Mouse (Mus musculus) C2C12 (cell line): ENCODE data around the gene Dok5. TPM values are rescaled to one million over a fixed set of nuclear protein-coding genes. Genes with fewer than 3 reads are reported as not detected.

Experiments
- H3K27me3 ChIP-seq: one replicate; pipeline ENCODE4 v1.6.1; 2011; ENCODE audit not compliant: control insufficient read depth, insufficient read depth, insufficient read length
- H3K36me3 ChIP-seq: one replicate; pipeline ENCODE4 v1.6.1; 2011; ENCODE audit not compliant: control insufficient read depth, insufficient read depth
- H3K4me3 ChIP-seq: one replicate; pipeline ENCODE4 v1.5.1; 2011; ENCODE audit warnings: mild to moderate bottlenecking, control low read depth; ENCODE audit not compliant: poor library complexity, insufficient read depth, severe bottlenecking
- H3K79me2 ChIP-seq: one replicate; pipeline ENCODE4 v1.6.1; 2011; ENCODE audit not compliant: control insufficient read depth, insufficient read depth
- H3K79me3 ChIP-seq: one replicate; pipeline ENCODE4 v1.6.1; 2011; ENCODE audit warnings: low read depth, control low read depth
- H3ac ChIP-seq: one replicate; pipeline ENCODE3; 2011; ENCODE audit warnings: low read depth; ENCODE audit not compliant: control insufficient read depth, insufficient read length
- CEBPB ChIP-seq: IDR thresholded peaks from one replicate; pipeline ENCODE4 v1.6.1; 2011; ENCODE audit warnings: low read depth, mild to moderate bottlenecking, control low read depth, moderate library complexity
- CTCF ChIP-seq: IDR thresholded peaks from one replicate; pipeline ENCODE4 v1.5.1; 2011; ENCODE audit not compliant: control insufficient read depth, insufficient read depth, insufficient read length
- FOSL1 ChIP-seq: IDR thresholded peaks from one replicate; pipeline ENCODE4 v1.8.0; 2011; ENCODE audit warnings: mild to moderate bottlenecking, low read length; ENCODE audit not compliant: poor library complexity, insufficient read depth, severe bottlenecking
- MAX ChIP-seq: IDR thresholded peaks from one replicate; pipeline ENCODE4 v1.6.1; 2011; ENCODE audit warnings: mild to moderate bottlenecking, control low read depth
- MYOD1 ChIP-seq: IDR thresholded peaks from one replicate; pipeline ENCODE4 v1.6.1; 2011; ENCODE audit warnings: low read depth; ENCODE audit not compliant: control insufficient read depth, insufficient read length
- MYOG ChIP-seq: IDR thresholded peaks from one replicate; pipeline ENCODE4 v1.6.1; 2011; ENCODE audit not compliant: control insufficient read depth, insufficient read length; ENCODE audit errors: extremely low read depth
- USF1 ChIP-seq: IDR thresholded peaks from one replicate; pipeline ENCODE4 v1.6.1; 2011; ENCODE audit warnings: low read depth, mild to moderate bottlenecking, control low read depth, moderate library complexity
- polyA plus RNA-seq: library from polyadenylated mRNA; unstranded; fragments of >200 nt; fragmentation: generic; extraction: Trizol; gene quantifications from one replicate; pipeline ENCODE4 v1.2.1, GENCODE M21; 2012; ENCODE audit warnings: missing spikeins

Dok5 gene
- polyA plus RNA-seq, 1 experiment = not detected

GRCm38 (mm10) chr2:170706488-170706887 is 25.1 kb upstream of the Dok5 start:
- H3K27me3 ChIP-seq = no peaks in the 10 kb centered on the region

GRCm38 (mm10) chr2:170707672-170708071 is 23.9 kb upstream of the Dok5 start:
- Histone ChIP-seq H3K4me3 (no peak overlapping the region), H3K36me3 (no peaks in the 10 kb centered on the region), H3K27me3 (no peaks in the 10 kb centered on the region), H3ac (no peak overlapping the region), H3K79me3 (no peaks in the 10 kb centered on the region), H3K79me2 (no peaks in the 10 kb centered on the region)
- TF ChIP-seq CEBPB (no peak), USF1 (no peak), MYOD1 (no peak), CTCF (no peak), MAX (no peak), FOSL1 (no peak), MYOG (no peak)

More at GRCm38 (mm10) chr2:170706488-170706887, 25.1 kb upstream of the Dok5 start:
- Histone ChIP-seq H3K36me3 (no peaks in the 10 kb centered on the region), H3K79me3 (no peaks in the 10 kb centered on the region), H3K4me3 (no peak overlapping the region), H3ac (no peak overlapping the region), H3K79me2 (no peaks in the 10 kb centered on the region)
- no peak for TF ChIP-seq CEBPB
- TF ChIP-seq MYOD1 = no peak
- no peak for TF ChIP-seq MYOG
- TF ChIP-seq USF1 = no peak
- no peak for TF ChIP-seq FOSL1
- no peak for TF ChIP-seq MAX
- TF ChIP-seq CTCF = no peak

GRCm38 (mm10) chr2:170708901-170709300 is 22.7 kb upstream of the Dok5 start:
- H3K79me3 ChIP-seq = no peaks in the 10 kb centered on the region
- H3K36me3 ChIP-seq = no peaks in the 10 kb centered on the region
- TF ChIP-seq USF1 (no peak), MYOG (no peak), MAX (no peak), FOSL1 (no peak), CTCF (no peak), MYOD1 (no peak), CEBPB (no peak)
- no peaks in the 10 kb centered on the region for H3K79me2 ChIP-seq
- no peak overlapping the region for H3ac ChIP-seq
- H3K4me3 ChIP-seq = no peak overlapping the region
- no peaks in the 10 kb centered on the region for H3K27me3 ChIP-seq

- Histone ChIP-seq H3ac (no peak overlapping the region), H3K79me3 (no peaks in the 10 kb centered on the region), H3K27me3 (no peaks in the 10 kb centered on the region), H3K4me3 (no peak overlapping the region), H3K79me2 (no peaks in the 10 kb centered on the region), H3K36me3 (no peaks in the 10 kb centered on the region)
- no peak for TF ChIP-seq MYOD1
- no peak for TF ChIP-seq CEBPB
- no peak for TF ChIP-seq USF1
- no peak for TF ChIP-seq MYOG
- TF ChIP-seq FOSL1 = no peak
- TF ChIP-seq CTCF = no peak
- TF ChIP-seq MAX = no peak
Observed at GRCm38 (mm10) chr2:170712658-170713285, 18.8 kb upstream of the Dok5 start.

GRCm38 (mm10) chr2:170720386-170720785 is 11.2 kb upstream of the Dok5 start:
- Histone ChIP-seq H3ac (no peak overlapping the region), H3K27me3 (no peaks in the 10 kb centered on the region), H3K36me3 (no peaks in the 10 kb centered on the region), H3K79me3 (no peaks in the 10 kb centered on the region), H3K4me3 (no peak overlapping the region), H3K79me2 (no peaks in the 10 kb centered on the region)
- no peak for TF ChIP-seq CTCF
- TF ChIP-seq USF1 = no peak
- TF ChIP-seq FOSL1 = no peak

- Histone ChIP-seq H3K27me3 (no peaks in the 10 kb centered on the region), H3K79me3 (no peaks in the 10 kb centered on the region), H3K36me3 (no peaks in the 10 kb centered on the region), H3ac (no peak overlapping the region), H3K4me3 (no peak overlapping the region), H3K79me2 (no peaks in the 10 kb centered on the region)
- no peak for TF ChIP-seq CTCF
- TF ChIP-seq CEBPB = no peak
- TF ChIP-seq USF1 = no peak
- no peak for TF ChIP-seq MAX
- TF ChIP-seq FOSL1 = no peak
- no peak for TF ChIP-seq MYOD1
- no peak for TF ChIP-seq MYOG
Observed at GRCm38 (mm10) chr2:170724136-170724535, 7.5 kb upstream of the Dok5 start.
